Mouse (Mus musculus) G1E (cell line): ENCODE measurements at regions not wholly inside any gene's neighbourhood (a gene's known extent, or its start where the extent isn't known, plus 50 kb on each side); places are given as distances from the start of the nearest gene placed in this dataset.

Source experiments
- ATAC-seq: 2 replicates; pipeline ENCODE4 v1.8.0; 2016; ENCODE audit warnings: mild to moderate bottlenecking; ENCODE audit not compliant: insufficient number of reproducible peaks, poor library complexity, low FRiP score, severe bottlenecking; ENCODE audit errors: extremely low read depth
- DNase-seq: peaks from one replicate; pipeline ENCODE4 v3.0.0; 2012; ENCODE audit warnings: low spot score
- H3K27me3 ChIP-seq: 2 replicates; pipeline ENCODE4 v1.6.1; 2012; ENCODE audit warnings: mild to moderate bottlenecking, low read length, inconsistent platforms; ENCODE audit not compliant: insufficient read depth
- H3K36me3 ChIP-seq: replicated peaks from 2 replicates; pipeline ENCODE3; 2012; ENCODE audit warnings: mild to moderate bottlenecking, inconsistent platforms
- H3K4me1 ChIP-seq: 2 replicates; pipeline ENCODE4 v1.6.1; 2012; ENCODE audit warnings: low read depth, low read length, inconsistent platforms, mixed read lengths; ENCODE audit not compliant: insufficient read depth
- H3K4me3 ChIP-seq: 2 replicates; pipeline ENCODE4 v1.5.1; 2012; ENCODE audit warnings: low read depth, mild to moderate bottlenecking, inconsistent platforms, low read length, moderate library complexity, mixed read lengths
- H3K9me3 ChIP-seq: replicated peaks from 2 replicates; pipeline ENCODE4 v1.6.1; 2012; ENCODE audit warnings: inconsistent platforms
- CTCF ChIP-seq: IDR thresholded peaks from 2 replicates; pipeline ENCODE4 v1.5.1; 2012; ENCODE audit warnings: low read depth, low read length, inconsistent platforms, mixed read lengths
- GATA1 ChIP-seq: IDR thresholded peaks from 2 replicates; pipeline ENCODE4 v1.6.1; 2012; ENCODE audit warnings: borderline replicate concordance, low read length, inconsistent platforms, mixed read lengths
- GATA2 ChIP-seq: IDR thresholded peaks from 2 replicates; pipeline ENCODE4 v1.6.1; 2012; ENCODE audit warnings: low read depth, low read length, inconsistent platforms, borderline replicate concordance
- POLR2AphosphoS5 ChIP-seq: IDR thresholded peaks from 2 replicates; pipeline ENCODE4 v1.6.1; 2012; ENCODE audit warnings: low read depth, low read length, inconsistent platforms; ENCODE audit not compliant: insufficient replicate concordance
- TAL1 ChIP-seq: conservative IDR thresholded peaks from 2 replicates; pipeline ENCODE4 v1.6.1; 2012; ENCODE audit warnings: low read depth, low read length, inconsistent platforms, mixed read lengths

- no peak for DNase-seq
- no peak overlapping the region for H3K4me3 ChIP-seq
- TF ChIP-seq CTCF (no peak), GATA2 (no peak), TAL1 (no peak), POLR2AphosphoS5 (no peak), GATA1 (no peak)
- ATAC-seq, result no peak
- H3K36me3 ChIP-seq, result no peaks in the 10 kb centered on the region
- H3K4me1 ChIP-seq, result no peaks in the 10 kb centered on the region
- H3K27me3 ChIP-seq, result no peaks in the 10 kb centered on the region
- no peaks in the 10 kb centered on the region for H3K9me3 ChIP-seq
These were observed 293.5 kb upstream of the Tom1l1 start for GRCm38 (mm10) chr11:90981626-90982025.

- no peak for DNase-seq
- no peak overlapping the region for H3K4me3 ChIP-seq
These were observed 290.1 kb upstream of the Tom1l1 start for GRCm38 (mm10) chr11:90978234-90978633.

GRCm38 (mm10) chr11:90941076-90941475 is 252.9 kb upstream of the Tom1l1 start:
- H3K9me3 ChIP-seq, result no peaks in the 10 kb centered on the region; the same call in 1 of the 2 replicates
- no peak for TF ChIP-seq CTCF
- TF ChIP-seq GATA1, result no peak
- no peak for TF ChIP-seq TAL1
- TF ChIP-seq POLR2AphosphoS5, result no peak
- no peaks in the 10 kb centered on the region for H3K4me1 ChIP-seq
- H3K36me3 ChIP-seq, result no peaks in the 10 kb centered on the region
- DNase-seq (no peak), ATAC-seq (no peak)
- no peaks in the 10 kb centered on the region for H3K27me3 ChIP-seq
- H3K4me3 ChIP-seq, result no peak overlapping the region

More at GRCm38 (mm10) chr11:90978234-90978633, 290.1 kb upstream of the Tom1l1 start:
- Histone ChIP-seq H3K27me3 (no peaks in the 10 kb centered on the region), H3K36me3 (no peaks in the 10 kb centered on the region), H3K4me1 (no peaks in the 10 kb centered on the region), H3K9me3 (0 out of 2 replicates have a peak, but pooled peaks cover 2% of the 10 kb centered on the region)
- ATAC-seq, result no peak
- TF ChIP-seq GATA1 (no peak), POLR2AphosphoS5 (no peak), TAL1 (no peak), CTCF (no peak), GATA2 (no peak)

GRCm38 (mm10) chr11:90925738-90926137 is 237.6 kb upstream of the Tom1l1 start:
- H3K4me3 ChIP-seq, result no peak overlapping the region
- ATAC-seq (no peak), DNase-seq (no peak)
- no peaks in the 10 kb centered on the region for H3K27me3 ChIP-seq
- no peaks in the 10 kb centered on the region for H3K36me3 ChIP-seq
- H3K4me1 ChIP-seq, result no peaks in the 10 kb centered on the region
- 0 out of 2 replicates have a peak, but pooled peaks cover 6% of the 10 kb centered on the region for H3K9me3 ChIP-seq
- TF ChIP-seq GATA2, result no peak
- no peak for TF ChIP-seq TAL1
- TF ChIP-seq GATA1, result no peak
- TF ChIP-seq CTCF, result no peak
- TF ChIP-seq POLR2AphosphoS5, result no peak

- DNase-seq (no peak), ATAC-seq (no peak)
- no peaks in the 10 kb centered on the region for H3K9me3 ChIP-seq
- H3K4me3 ChIP-seq, result no peak overlapping the region
- H3K4me1 ChIP-seq, result no peaks in the 10 kb centered on the region
- H3K27me3 ChIP-seq, result no peaks in the 10 kb centered on the region
- H3K36me3 ChIP-seq, result no peaks in the 10 kb centered on the region
- TF ChIP-seq GATA1, result no peak
- no peak for TF ChIP-seq TAL1
- TF ChIP-seq CTCF, result no peak
- TF ChIP-seq POLR2AphosphoS5, result no peak
- TF ChIP-seq GATA2, result no peak
These were observed 229.6 kb upstream of the Tom1l1 start for GRCm38 (mm10) chr11:90917782-90918181.

GRCm38 (mm10) chr11:90894236-90894635 is 206.1 kb upstream of the Tom1l1 start:
- ATAC-seq, result no peak
- DNase-seq, result no peak

GRCm38 (mm10) chr11:90873122-90873521 is 185.0 kb upstream of the Tom1l1 start:
- Histone ChIP-seq H3K4me3 (no peak overlapping the region), H3K9me3 (no peaks in the 10 kb centered on the region), H3K36me3 (no peaks in the 10 kb centered on the region), H3K4me1 (no peaks in the 10 kb centered on the region), H3K27me3 (no peaks in the 10 kb centered on the region)
- TF ChIP-seq POLR2AphosphoS5 (no peak), CTCF (no peak), TAL1 (no peak), GATA2 (no peak), GATA1 (no peak)
- DNase-seq (no peak), ATAC-seq (no peak)

More at GRCm38 (mm10) chr11:90894236-90894635, 206.1 kb upstream of the Tom1l1 start:
- TF ChIP-seq TAL1, result no peak
- TF ChIP-seq GATA1, result no peak
- no peak for TF ChIP-seq GATA2
- TF ChIP-seq POLR2AphosphoS5, result no peak
- TF ChIP-seq CTCF, result no peak
- Histone ChIP-seq H3K27me3 (no peaks in the 10 kb centered on the region), H3K9me3 (no peaks in the 10 kb centered on the region), H3K36me3 (no peaks in the 10 kb centered on the region), H3K4me1 (no peaks in the 10 kb centered on the region), H3K4me3 (no peak overlapping the region)
